Mouse (Mus musculus) embryonic facial prominence, embryonic 14.5 days (tissue): ENCODE results near the gene Hsf4. TPM values are rescaled to one million over a fixed set of nuclear protein-coding genes. Genes with fewer than 3 reads are reported as not detected.
A peak's percentile ranks its signal among the peaks of the same experiment; 100 is the strongest.

Experiments
- ATAC-seq: fragments of 200-750 bp; cut with Nextera tagmentation; 2 replicates; pipeline ENCODE4 v1.8.0; 2017; ENCODE audit warnings: low read depth, moderate number of reproducible peaks, moderate TSS enrichment
- DNase-seq: peaks from one replicate; pipeline ENCODE4 v3.0.0-alpha.2; 2015; ENCODE audit warnings: low spot score
- H3K27ac ChIP-seq: fragments of 300-500 bp; sonication (generic); replicated peaks from 2 replicates; pipeline ENCODE4 v1.5.1; 2014; ENCODE audit warnings: low read depth, mild to moderate bottlenecking, low read length, moderate library complexity
- H3K27me3 ChIP-seq: fragments of 300-500 bp; sonication (generic); replicated peaks from 2 replicates; pipeline ENCODE4 v1.6.1; 2014; ENCODE audit warnings: low read length; ENCODE audit not compliant: control insufficient read depth, insufficient read depth
- H3K36me3 ChIP-seq: fragments of 300-500 bp; sonication (generic); 2 replicates; pipeline ENCODE4 v1.6.1; 2014; ENCODE audit warnings: low read length, mixed read lengths; ENCODE audit not compliant: control insufficient read depth, insufficient read depth
- H3K4me1 ChIP-seq: fragments of 300-500 bp; sonication (generic); 2 replicates; pipeline ENCODE4 v1.6.1; 2014; ENCODE audit warnings: antibody characterized with exemption, low read length; ENCODE audit not compliant: control insufficient read depth, insufficient read depth
- H3K4me2 ChIP-seq: fragments of 300-500 bp; sonication (generic); 2 replicates; pipeline ENCODE4 v1.6.1; 2014; ENCODE audit warnings: low read depth, mild to moderate bottlenecking, low read length, moderate library complexity, mixed read lengths
- H3K4me3 ChIP-seq: fragments of 300-500 bp; sonication (generic); 2 replicates; pipeline ENCODE4 v1.5.1; 2014; ENCODE audit warnings: low read depth, mild to moderate bottlenecking, low read length
- H3K9ac ChIP-seq: fragments of 300-500 bp; sonication (generic); 2 replicates; pipeline ENCODE4 v1.6.1; 2014; ENCODE audit warnings: low read depth, mild to moderate bottlenecking, low read length, moderate library complexity, mixed read lengths
- H3K9me3 ChIP-seq: fragments of 300-500 bp; sonication (generic); 2 replicates; pipeline ENCODE4 v1.6.1; 2016; ENCODE audit warnings: low read length; ENCODE audit not compliant: control insufficient read depth
- WGBS: fragments of 180-500 bp; shearing (Covaris S2); extraction: QIAGEN DNeasy Blood & Tissue Kit; methylation state at CpG from one replicate; pipeline ENCODE4 v1.1.7; 2014; 5-methylcytosine and 5-hydroxymethylcytosine counted together
- microRNA counts: library from miRNA; unstranded; fragments of <30 nt; microRNA quantifications from one replicate; lab custom pipeline; 2017
- microRNA-seq: library from miRNA; unstranded; fragments of <30 nt; microRNA quantifications from one replicate; pipeline ENCODE4, GENCODE M21; 2016; ENCODE audit warnings: borderline number of aligned reads
- polyA plus RNA-seq: library from polyadenylated mRNA; unstranded; fragments of >200 nt; fragmentation: Nextera tagmentation; extraction: Ambion mirVana; gene quantifications from 2 replicates; pipeline ENCODE4 v1.2.1, GENCODE M21; 2014

Hsf4 gene
- polyA plus RNA-seq, 1 experiment from 2014 or later, result 0.49 TPM

GRCm38 (mm10) chr8:105323183-105323582 lies 53.6 kb downstream of the Hsf4 start:
- Histone ChIP-seq H3K27ac (no peak overlapping the region), H3K36me3 (peaks cover 29% of the 10 kb centered on the region), H3K4me3 (no peak overlapping the region), H3K9me3 (no peaks in the 10 kb centered on the region), H3K9ac (no peak overlapping the region), H3K4me1 (peaks cover 3% of the 10 kb centered on the region; the same call in 1 of the 2 replicates), H3K27me3 (no peaks in the 10 kb centered on the region), H3K4me2 (no peak overlapping the region)
- ATAC-seq (no peak), DNase-seq (no peak)
- 89% methylated on average over 4 of the region's 4 CpGs for WGBS

MicroRNAs encoded within 50 kb of the gene (microRNA counts, 519-probe panel; counts per million panel counts)
- microRNA mmu-miR-328 (lab: Ali Mortazavi, UCI), result 1,862 counts per million, percentile 12 among the panel's probes with 10 or more counts

Small RNA genes lying within 50 kb of the gene (microRNA-seq; reads per million reads assigned to microRNA genes)
- gene Gm27320 (not detected), gene Mir328 (182 reads per million, percentile 58 among the genes with 10 or more reads in this experiment)

Other genes with a start within 250 kb of the Hsf4 start
- gene Ces3a, start 221.2 kb upstream of the Hsf4 start, polyA plus RNA-seq, result not detected in 2 replicates
- not detected in 2 replicates for gene Ces3b, start 186.0 kb upstream of the Hsf4 start, polyA plus RNA-seq
- not detected in 2 replicates for gene Ces4a, start 138.0 kb upstream of the Hsf4 start, polyA plus RNA-seq
- gene Cbfb, start 99.1 kb upstream of the Hsf4 start, polyA plus RNA-seq, result 104 and 112 TPM in 2 replicates
- 25.4 and 27.0 TPM in 2 replicates for gene D230025D16Rik, start 44.7 kb upstream of the Hsf4 start, polyA plus RNA-seq
- gene B3gnt9, start 14.6 kb upstream of the Hsf4 start, polyA plus RNA-seq, result 37.0 and 42.8 TPM in 2 replicates
- 21.1 and 23.3 TPM in 2 replicates for gene Tradd, start 5.2 kb upstream of the Hsf4 start, polyA plus RNA-seq
- 2.9 and 3.2 TPM in 2 replicates for gene Fbxl8, start 5.2 kb upstream of the Hsf4 start, polyA plus RNA-seq
- 5.3 and 5.4 TPM in 2 replicates for gene Nol3, start 6.3 kb downstream of the Hsf4 start, polyA plus RNA-seq
- gene 4931428F04Rik, start 20.1 kb downstream of the Hsf4 start, polyA plus RNA-seq, result 8.1 and 10.6 TPM in 2 replicates
- gene Exoc3l, start 26.3 kb downstream of the Hsf4 start, polyA plus RNA-seq, result 7.7 and 8.9 TPM in 2 replicates
- 72.2 and 73.8 TPM in 2 replicates for gene E2f4, start 27.9 kb downstream of the Hsf4 start, polyA plus RNA-seq
- gene Elmo3, start 35.8 kb downstream of the Hsf4 start, polyA plus RNA-seq, result 5.1 and 7.4 TPM in 2 replicates
- gene Lrrc29, start 56.5 kb downstream of the Hsf4 start, polyA plus RNA-seq, result 1.4 and 2.4 TPM in 2 replicates
- 112 and 132 TPM in 2 replicates for gene Tmem208, start 56.6 kb downstream of the Hsf4 start, polyA plus RNA-seq
- gene Fhod1, start 78.2 kb downstream of the Hsf4 start, polyA plus RNA-seq, result 2.4 and 2.7 TPM in 2 replicates
- gene Slc9a5, start 79.0 kb downstream of the Hsf4 start, polyA plus RNA-seq, result 3.0 and 3.3 TPM in 2 replicates
- 0.25 and 0.63 TPM in 2 replicates for gene Plekhg4, start 103.5 kb downstream of the Hsf4 start, polyA plus RNA-seq
- gene Kctd19, start 143.7 kb downstream of the Hsf4 start, polyA plus RNA-seq, result not detected in 2 replicates
- 0.46 and 0.58 TPM in 2 replicates for gene Lrrc36, start 143.8 kb downstream of the Hsf4 start, polyA plus RNA-seq
- gene Tppp3, start 201.7 kb downstream of the Hsf4 start, polyA plus RNA-seq, result 186 and 243 TPM in 2 replicates
- 30.1 and 38.6 TPM in 2 replicates for gene Zdhhc1, start 227.1 kb downstream of the Hsf4 start, polyA plus RNA-seq
- 1.1 and 2.2 TPM in 2 replicates for gene Hsd11b2, start 249.0 kb downstream of the Hsf4 start, polyA plus RNA-seq